Mouse (Mus musculus) stomach, embryonic 16.5 days (tissue): ENCODE data around the gene Zfp991. TPM values are rescaled to one million over a fixed set of nuclear protein-coding genes. Genes with fewer than 3 reads are reported as not detected.
"Not testable (repeated sequence)": the region's sequence is repeated elsewhere in the genome, so short reads cannot be mapped to it uniquely, and the experiment has no call there.

Experiments
- ATAC-seq: fragments of 200-750 bp; cut with Nextera tagmentation; 2 replicates; pipeline ENCODE4 v1.8.0; 2017; ENCODE audit warnings: moderate number of reproducible peaks, moderate TSS enrichment; ENCODE audit not compliant: insufficient read depth, low FRiP score
- H3K27ac ChIP-seq: fragments of 300-500 bp; sonication (generic); 2 replicates; pipeline ENCODE4 v1.5.1; 2014; ENCODE audit warnings: low read length
- H3K27me3 ChIP-seq: fragments of 300-500 bp; sonication (generic); 2 replicates; pipeline ENCODE4 v1.6.1; 2014; ENCODE audit warnings: low read length, control low read depth, mixed read lengths; ENCODE audit not compliant: control insufficient read depth, insufficient read depth
- H3K36me3 ChIP-seq: fragments of 300-500 bp; sonication (generic); 2 replicates; pipeline ENCODE4 v1.6.1; 2014; ENCODE audit warnings: low read length; ENCODE audit not compliant: control insufficient read depth, insufficient read depth
- H3K4me1 ChIP-seq: fragments of 300-500 bp; sonication (generic); 2 replicates; pipeline ENCODE4 v1.6.1; 2014; ENCODE audit warnings: low read length, control low read depth, mixed read lengths; ENCODE audit not compliant: control insufficient read depth, insufficient read depth
- H3K4me2 ChIP-seq: fragments of 300-500 bp; sonication (generic); 2 replicates; pipeline ENCODE4 v1.6.1; 2014; ENCODE audit warnings: low read depth, low read length, mixed read lengths
- H3K4me3 ChIP-seq: fragments of 300-500 bp; sonication (generic); replicated peaks from 2 replicates; pipeline ENCODE4 v1.5.1; 2014; ENCODE audit warnings: mild to moderate bottlenecking, low read length
- H3K9ac ChIP-seq: fragments of 300-500 bp; sonication (generic); 2 replicates; pipeline ENCODE4 v1.6.1; 2014; ENCODE audit warnings: low read length
- H3K9me3 ChIP-seq: fragments of 300-500 bp; sonication (generic); replicated peaks from 2 replicates; pipeline ENCODE4 v1.6.1; 2016; ENCODE audit warnings: low read length, control low read depth; ENCODE audit not compliant: control insufficient read depth
- WGBS: fragments of 180-500 bp; shearing (Covaris S2); extraction: QIAGEN DNeasy Blood & Tissue Kit; methylation state at CpG from one replicate; pipeline ENCODE4 v1.1.7; 2014; 5-methylcytosine and 5-hydroxymethylcytosine counted together
- polyA plus RNA-seq: library from polyadenylated mRNA; unstranded; fragments of >200 nt; fragmentation: Nextera tagmentation; extraction: Ambion mirVana; gene quantifications from 2 replicates; pipeline ENCODE4 v1.2.1, GENCODE M21; 2015

Zfp991 gene
- polyA plus RNA-seq, 1 experiment from 2014 or later: 6.7 TPM

- H3K4me3 ChIP-seq, H3K9ac ChIP-seq, H3K36me3 ChIP-seq, H3K4me1 ChIP-seq, H3K4me2 ChIP-seq, H3K9me3 ChIP-seq, H3K27me3 ChIP-seq, ATAC-seq, H3K27ac ChIP-seq: not testable (repeated sequence)
- WGBS: 92% methylated on average over 8 of the region's 15 CpGs
Measured at GRCm38 (mm10) chr4:147225616-147226015, 93.8 kb downstream of the Zfp991 start.

DNA sequence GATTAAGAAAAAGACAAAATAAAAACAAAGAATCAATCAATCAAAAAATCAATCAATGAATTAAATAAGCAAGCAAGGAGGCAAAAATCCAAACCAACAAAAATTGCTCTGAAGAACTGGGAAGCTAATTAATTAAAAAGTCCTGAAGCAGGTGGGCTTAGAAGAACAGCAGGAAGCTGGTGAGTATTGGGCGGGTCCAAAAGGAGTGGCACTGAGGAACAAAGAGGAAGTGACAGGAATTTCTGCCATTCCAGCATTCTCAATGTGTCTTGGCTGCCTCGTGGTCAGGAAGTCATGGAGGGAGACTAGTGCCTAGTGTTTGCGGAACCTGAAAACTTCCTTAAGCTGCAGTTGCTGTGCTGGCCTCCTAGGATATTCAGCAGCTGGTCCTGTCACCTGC lies 98.2 kb downstream of the Zfp991 start:
- H3K4me2 ChIP-seq, ATAC-seq: not testable (repeated sequence)
- WGBS: 60% methylated on average over 1 of the region's 3 CpGs

More for the DNA sequence above, 98.2 kb downstream of the Zfp991 start:
- peaks cover 18% of the 10 kb centered on the region for H3K9me3 ChIP-seq
- H3K9ac ChIP-seq, H3K4me3 ChIP-seq, H3K27me3 ChIP-seq, H3K27ac ChIP-seq, H3K36me3 ChIP-seq, H3K4me1 ChIP-seq: not testable (repeated sequence)

Other genes with a start within 250 kb of the Zfp991 start
- gene Gm21411, start 222.4 kb upstream of the Zfp991 start, polyA plus RNA-seq: not detected in 2 replicates
- not detected in 2 replicates for gene Zfp989, start 160.1 kb upstream of the Zfp991 start, polyA plus RNA-seq
- gene Rex2, start 110.2 kb upstream of the Zfp991 start, polyA plus RNA-seq: not detected in 2 replicates
- gene Zfp988, start 173.6 kb downstream of the Zfp991 start, polyA plus RNA-seq: 0.18 TPM in 1 of 2 replicates, not detected in the other
- gene Zfp978, start 229.3 kb downstream of the Zfp991 start, polyA plus RNA-seq: not detected in 2 replicates